26 mouse cellular contexts compared by ENCODE assay signal in the genomic region with DNA sequence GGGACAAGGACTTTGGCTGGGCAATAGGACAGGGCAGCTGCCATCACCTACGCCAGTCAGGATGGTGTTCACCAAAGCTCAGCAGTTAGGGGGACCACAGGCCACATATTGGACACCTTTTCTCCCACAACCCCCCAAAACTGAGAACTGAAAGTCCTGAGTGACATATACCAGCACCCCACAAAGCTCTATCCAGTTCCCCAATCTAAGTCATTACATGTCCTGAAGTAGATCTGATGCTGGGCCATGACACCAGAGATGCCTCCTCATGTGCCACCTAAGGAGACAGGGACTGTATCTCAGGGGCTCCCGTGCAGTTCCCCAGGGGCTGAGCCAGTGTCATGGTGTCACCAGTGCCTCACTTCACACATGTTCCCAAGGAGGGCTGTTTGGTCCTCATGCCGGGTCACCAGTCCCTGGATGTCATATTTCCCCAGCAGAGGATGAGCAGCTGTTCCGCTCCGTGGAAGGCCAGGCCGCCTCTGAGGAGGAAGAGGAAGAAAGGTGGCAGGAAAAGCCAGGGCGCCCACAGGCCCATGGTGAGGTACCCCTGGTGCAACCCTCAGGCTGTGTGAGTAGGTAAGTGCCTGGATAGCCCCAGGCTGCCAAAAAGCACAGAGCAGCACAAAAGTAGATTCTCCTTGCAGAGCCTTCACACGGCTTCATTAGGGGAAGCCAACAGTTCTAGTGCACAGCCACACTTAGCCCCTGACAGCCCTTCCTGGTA. TPM values are rescaled to one million over a fixed set of nuclear protein-coding genes. Genes with fewer than 3 reads are reported as not detected.
DNase-seq lines count a peak whose midpoint lies in the region; ATAC-seq and TF ChIP-seq lines count a peak whose summit lies in the region.
"Had no signal": no experiment of that assay in that cellular context is flagged by ENCODE, and none has a peak within 500 bp of the region (broad histone marks: within the 10 kb centered on the region; RNA-seq: fewer than 3 reads in every experiment).

No protein-coding gene starts in this region.

- no peaks in the 10 kb centered on the region for H3K27me3 ChIP-seq in splenic B cell, adult 2 months (ENCODE audit: control insufficient read depth, insufficient read depth, low read length, poor library complexity, severe bottlenecking)
- H3K27me3 ChIP-seq in midbrain, postnatal 0 days (ENCODE audit: insufficient read depth, low read length): no peaks in the 10 kb centered on the region
- H3K27me3 ChIP-seq: embryonic facial prominence, embryonic 12.5 days; embryonic facial prominence, embryonic 15.5 days; heart, embryonic 15.5 days had no signal

- no peak overlapping the region for H3K27ac ChIP-seq in midbrain, postnatal 0 days (ENCODE audit: low read depth, low read length)
- H3K27ac ChIP-seq: embryonic facial prominence, embryonic 12.5 days; embryonic facial prominence, embryonic 15.5 days; gastrocnemius, adult 2 months; heart, adult 2 months; heart, embryonic 15.5 days; hindbrain, embryonic 14.5 days; hindbrain, postnatal 0 days had no signal

- no peak overlapping the region for H3K4me2 ChIP-seq in midbrain, postnatal 0 days (ENCODE audit: low read depth, low read length, poor library complexity, severe bottlenecking)
- H3K4me2 ChIP-seq: embryonic facial prominence, embryonic 12.5 days; embryonic facial prominence, embryonic 15.5 days; heart, embryonic 12.5 days; heart, embryonic 15.5 days; hindbrain, embryonic 14.5 days had no signal

- H3K4me3 ChIP-seq in midbrain, postnatal 0 days (ENCODE audit: low read depth, low read length): no peak overlapping the region
- H3K4me3 ChIP-seq: embryonic facial prominence, embryonic 12.5 days; embryonic facial prominence, embryonic 15.5 days; gastrocnemius, adult 2 months; heart, adult 2 months; heart, embryonic 12.5 days; heart, embryonic 15.5 days had no signal

- H3K36me3 ChIP-seq in splenic B cell, adult 2 months (ENCODE audit: control insufficient read depth, insufficient read depth, low read length, poor library complexity, severe bottlenecking): no peaks in the 10 kb centered on the region
- H3K36me3 ChIP-seq in midbrain, postnatal 0 days (ENCODE audit: insufficient read depth, low read length): 0 out of 2 replicates have a peak, but pooled peaks cover 7% of the 10 kb centered on the region
- H3K36me3 ChIP-seq: embryonic facial prominence, embryonic 12.5 days; embryonic facial prominence, embryonic 15.5 days; heart, embryonic 12.5 days; heart, embryonic 15.5 days had no signal

- no peak for TF ChIP-seq CTCF in midbrain, postnatal 0 days (IDR thresholded peaks at IDR 0.05)

- peak; percentile 73 for ATAC-seq in granulocyte monocyte progenitor cell, adult 5-6 weeks (replicated peaks; ENCODE audit: poor library complexity, severe bottlenecking)
- ATAC-seq in midbrain, postnatal 0 days (ENCODE audit: low FRiP score): no peak
- ATAC-seq: forebrain, embryonic 14.5 days; forebrain, postnatal 0 days; hindbrain, postnatal 0 days; inflammation-experienced regulatory T-cells, adult 6 months had no signal

- DNase-seq in urinary bladder, postnatal 14 days (ENCODE audit: low spot score): peak; percentile 2
- DNase-seq in urinary bladder, postnatal 4 days (ENCODE audit: low spot score in 2 of 2): no peak
- peak; percentile 33 for DNase-seq in splenic B cell, adult 2 months (ENCODE audit: low read depth, low spot score)
- DNase-seq in ovary, adult 18-20 months (ENCODE audit: low spot score): no peak
- no peak for DNase-seq in midbrain, postnatal 0 days (ENCODE audit: low spot score)
- DNase-seq: adrenal gland, postnatal 10 days; adrenal gland, postnatal 36 days; cerebellum, adult 18-20 months; cerebellum, adult 9-10 months; cerebellum, postnatal 14 days; forebrain, postnatal 0 days; gastrocnemius, adult 2 months; gastrocnemius, postnatal 14 days; heart, adult 2 months; heart, postnatal 10 days; heart, postnatal 4 days had no signal

- WGBS in midbrain, postnatal 0 days: 95% methylated on average over 8 of the region's 8 CpGs

- H3K4me1 ChIP-seq in midbrain, postnatal 0 days (ENCODE audit: insufficient read depth, low read length): no peaks in the 10 kb centered on the region

- no peak overlapping the region for H3K9ac ChIP-seq in midbrain, postnatal 0 days (replicated peaks; ENCODE audit: low read length, poor library complexity, severe bottlenecking)
- H3K9ac ChIP-seq: embryonic facial prominence, embryonic 12.5 days; embryonic facial prominence, embryonic 15.5 days; forebrain, postnatal 0 days; heart, embryonic 12.5 days; heart, embryonic 15.5 days; hindbrain, embryonic 14.5 days had no signal

- no peaks in the 10 kb centered on the region for H3K9me3 ChIP-seq in midbrain, postnatal 0 days (ENCODE audit: low read length)
- H3K9me3 ChIP-seq: embryonic facial prominence, embryonic 12.5 days; embryonic facial prominence, embryonic 15.5 days; heart, embryonic 12.5 days; heart, embryonic 15.5 days had no signal

RNA-seq across cellular contexts. Expression of gene Efcc1, which starts 19.7 kb away (rescaled TPM):
- 0.11 and 1.3 TPM in 2 replicates for total RNA-seq in granulocyte monocyte progenitor cell, adult 5-6 weeks (2014; fragmentation: Nextera tagmentation)
- total RNA-seq in granulocyte monocyte progenitor cell, adult 5-6 weeks (2017): 1.5 and 4.8 TPM in 2 replicates
- 6.6 and 15.8 TPM in 2 replicates for total RNA-seq in midbrain, postnatal 0 days (2014; rRNA removed)
- polyA plus RNA-seq in midbrain, postnatal 0 days (2015; fragmentation: Nextera tagmentation; extraction: Ambion mirVana): 8.7 and 11.2 TPM in 2 replicates
- total RNA-seq: ES-E14 had no signal

RNA-seq across cellular contexts. Expression of gene Gp9, which starts 27.5 kb away (rescaled TPM):
- total RNA-seq in granulocyte monocyte progenitor cell, adult 5-6 weeks (2014; fragmentation: Nextera tagmentation): 0.88 TPM in 1 of 2 replicates, not detected in the other
- total RNA-seq in granulocyte monocyte progenitor cell, adult 5-6 weeks (2017): 0.30 TPM in 1 of 2 replicates, not detected in the other
- total RNA-seq in midbrain, postnatal 0 days (2014; rRNA removed): 1.7 TPM in 1 of 2 replicates, not detected in the other
- polyA plus RNA-seq in midbrain, postnatal 0 days (2015; fragmentation: Nextera tagmentation; extraction: Ambion mirVana): not detected in 2 replicates
- total RNA-seq: adrenal gland, postnatal 36 days; ES-E14; gastrocnemius, adult 2 months; gastrocnemius, postnatal 14 days; hindbrain, postnatal 0 days had no signal

Comparison
In these comparisons a context has a peak if more than half of its experiments do, and no peak if none do; other contexts are left out.
1. DNase-seq: peak in urinary bladder, postnatal 14 days (single experiment) and splenic B cell, adult 2 months (single experiment); none in urinary bladder, postnatal 4 days (0 of 2), ovary, adult 18-20 months (single experiment) and midbrain, postnatal 0 days (single experiment).